Mouse (Mus musculus) layer of hippocampus, adult 18-20 months (tissue): ENCODE results near the gene Pcnp. TPM values are rescaled to one million over a fixed set of nuclear protein-coding genes. Genes with fewer than 3 reads are reported as not detected.
A peak's percentile ranks its signal among the peaks of the same experiment; 100 is the strongest.
"Not testable (repeated sequence)": the region's sequence is repeated elsewhere in the genome, so short reads cannot be mapped to it uniquely, and the experiment has no call there.

ENCODE experiments used
- DNase-seq, 2 experiments: peaks; one replicate each; pipeline ENCODE4 v3.0.0; 2022; ENCODE audit warnings: low spot score in 2 of 2
- microRNA-seq, 2 experiments: library from miRNA; unstranded; fragments of <30 nt; microRNA quantifications; one replicate each; pipeline ENCODE4 v1.2.0; 2021
- total RNA-seq, 2 experiments: library from RNA; stranded (reverse); gene quantifications; 2 replicates each; pipeline ENCODE4 v1.2.3; 2021

Pcnp gene
- total RNA-seq, 2 experiments from 2014 or later, result 158 to 171 TPM

DNA sequence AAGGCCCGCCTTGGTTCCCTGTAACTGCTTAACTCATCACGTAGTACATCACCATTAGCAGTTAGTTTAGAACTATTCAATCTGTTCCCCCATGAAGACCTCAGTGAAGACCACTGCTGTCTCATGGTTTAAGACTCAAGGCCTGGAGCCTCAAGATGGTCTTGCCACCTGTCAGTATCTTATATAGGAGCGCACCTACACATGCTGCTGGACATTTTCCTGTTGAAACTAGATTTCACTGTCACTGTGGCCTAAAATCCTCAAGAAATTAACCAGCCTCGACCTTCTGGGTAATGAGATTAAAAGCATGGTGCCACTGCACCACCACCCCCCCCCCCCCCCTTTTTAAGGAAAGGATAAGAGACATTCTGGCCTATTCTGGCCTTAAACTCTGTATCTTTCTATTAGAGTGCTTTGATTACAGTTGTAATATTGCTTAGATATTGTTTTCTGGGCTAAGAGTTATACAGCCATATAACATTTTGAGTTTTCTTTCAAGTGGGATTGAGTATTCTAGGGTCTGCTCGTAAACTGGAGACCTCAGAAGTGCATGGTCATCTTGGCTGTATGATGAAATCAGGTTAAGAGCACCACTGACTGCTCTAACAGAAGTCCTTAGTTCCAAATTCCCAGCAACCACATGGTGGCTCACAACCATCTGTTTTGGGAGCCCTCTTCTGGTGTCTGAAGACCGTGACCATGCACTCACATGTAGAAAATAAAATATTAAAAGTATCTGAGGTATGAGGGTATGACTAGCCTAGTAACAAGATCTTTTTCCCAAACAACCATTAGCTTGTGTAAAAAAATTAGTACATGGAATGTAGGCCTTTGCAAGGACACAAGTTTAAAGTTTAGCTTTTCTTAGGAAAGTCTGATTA, 57.6 kb downstream of the Pcnp start:
- no peak for DNase-seq

DNA sequence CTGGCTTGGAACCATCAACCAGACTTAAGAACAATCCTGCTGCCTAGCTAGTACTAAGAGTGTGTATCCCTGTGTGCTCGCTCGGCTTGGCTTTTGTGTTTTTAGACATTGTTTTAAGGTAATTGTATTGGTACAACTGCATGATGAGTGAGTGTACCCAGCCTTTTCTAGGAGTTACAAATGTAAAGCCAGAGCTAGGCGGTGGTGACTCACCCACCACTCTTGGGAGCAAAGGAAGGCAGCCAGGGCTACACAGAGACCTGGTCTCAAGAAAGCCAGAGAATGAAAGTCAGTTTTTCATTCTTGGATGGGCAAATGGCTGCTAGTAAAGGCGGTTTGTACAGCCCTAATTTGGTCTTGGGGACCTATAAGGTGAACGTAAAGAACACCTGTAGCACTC, 59.1 kb downstream of the Pcnp start:
- DNase-seq, result no peak

DNA sequence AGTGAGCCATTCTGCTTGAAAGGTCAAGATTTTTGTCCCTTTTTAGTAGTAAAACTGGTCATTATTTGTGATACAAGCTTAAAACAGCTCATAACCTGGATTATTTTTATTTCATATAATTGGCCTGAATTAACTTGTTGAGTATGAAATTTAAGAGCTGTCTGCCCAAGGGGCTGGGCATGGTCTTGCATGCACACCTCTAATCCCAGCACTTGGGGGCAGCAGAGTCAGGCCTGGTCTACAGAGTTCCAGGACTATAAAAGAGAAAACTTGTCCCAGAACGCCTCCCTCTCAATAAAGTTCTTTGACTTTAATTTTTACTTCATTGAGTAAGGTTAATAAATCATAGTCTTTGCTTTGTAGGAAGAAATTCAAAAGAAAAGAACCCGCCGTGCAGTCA, 60.4 kb downstream of the Pcnp start:
- DNase-seq, result no peak

DNA sequence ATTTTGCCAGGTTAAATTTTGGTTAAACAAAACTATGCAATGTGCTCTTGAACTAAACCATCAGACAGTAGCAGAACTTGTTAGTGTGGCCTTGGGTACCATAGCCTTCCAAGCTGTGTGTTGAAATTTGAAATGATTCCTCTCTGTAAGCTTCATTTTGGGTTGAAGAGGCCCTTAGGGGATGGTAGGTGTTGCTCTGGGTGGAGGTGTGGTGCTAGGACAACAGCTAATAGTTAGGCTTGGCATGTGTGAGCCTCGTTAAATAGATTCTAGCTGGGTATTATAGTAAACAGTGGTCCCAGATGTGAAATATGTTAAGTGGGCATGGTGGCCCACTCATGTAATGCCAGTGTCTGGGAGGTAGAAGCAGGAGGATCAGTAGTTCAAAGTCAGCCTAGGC, 62.3 kb downstream of the Pcnp start:
- no peak for DNase-seq

- DNase-seq, result peak; percentile 95 to 98
Measured at GRCm38 (mm10) chr16:55966212-55966871, 63.2 kb downstream of the Pcnp start, which contains the start of gene Rpl24. Gene Rpl24, plus strand, starts transcription at chr16:55966275.

- DNase-seq, result peak; percentile 51 to 86
Measured at GRCm38 (mm10) chr16:55964126-55964949, 65.2 kb downstream of the Pcnp start.

DNA sequence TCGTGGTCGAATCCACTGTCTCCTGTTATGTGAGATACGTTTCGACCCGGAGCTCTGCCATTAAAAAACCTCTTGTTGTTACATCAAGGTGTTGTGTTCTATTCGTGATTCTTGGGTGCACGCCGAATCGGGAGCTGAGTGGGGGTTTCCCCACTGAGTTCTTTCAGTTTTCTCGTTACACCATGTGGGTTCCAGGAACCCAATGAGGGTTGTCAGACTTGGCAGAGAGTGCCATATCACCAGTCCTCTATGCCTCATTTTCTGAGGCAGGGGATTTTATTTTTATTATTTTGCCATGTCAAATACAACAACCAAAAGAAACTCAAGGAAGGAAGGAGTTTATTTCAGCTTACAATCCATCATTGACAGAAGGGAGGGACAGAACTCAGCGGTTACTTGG, 66.5 kb downstream of the Pcnp start:
- DNase-seq, result not testable (repeated sequence)

Small RNA genes lying within 50 kb of the gene (microRNA-seq; reads per million reads assigned to microRNA genes)
- 0 reads per million in 2 experiments for gene Gm24047

Other genes starting within 250 kb of the Pcnp start
- 1 to 10 TPM; 6.0 to 6.5 TPM for gene Nfkbiz, start 190.8 kb downstream of the Pcnp start, total RNA-seq
- gene Nxpe3, start 134.5 kb downstream of the Pcnp start, total RNA-seq, result 10 to 100 TPM; 12.1 to 12.5 TPM
- 10 to 100 TPM; 18.2 to 18.8 TPM for gene Cep97, start 94.9 kb downstream of the Pcnp start, total RNA-seq
- 100 to 1,000 TPM; 411 to 431 TPM for gene Rpl24, start 63.5 kb downstream of the Pcnp start, total RNA-seq
- gene Zbtb11, start 55.9 kb downstream of the Pcnp start, total RNA-seq, result 10 to 100 TPM; 55.7 to 56.6 TPM
- gene Trmt10c, start 8.1 kb upstream of the Pcnp start, total RNA-seq, result 1 to 10 TPM; 9.1 to 9.5 TPM
- 10 to 100 TPM; 45.7 to 47.2 TPM for gene Senp7, start 18.6 kb upstream of the Pcnp start, total RNA-seq
- under 1 TPM; 0.66 to 0.69 TPM for gene Impg2, start 174.6 kb upstream of the Pcnp start, total RNA-seq